Mouse (Mus musculus) embryonic facial prominence, embryonic 13.5 days (tissue): ENCODE results near the gene Tmem222. TPM values are rescaled to one million over a fixed set of nuclear protein-coding genes. Genes with fewer than 3 reads are reported as not detected.

Experiments used
- ATAC-seq: fragments of 200-750 bp; cut with Nextera tagmentation; 2 replicates; pipeline ENCODE4 v1.8.0; 2017; ENCODE audit warnings: low read depth; ENCODE audit not compliant: insufficient number of reproducible peaks, insufficient read depth, low FRiP score, low TSS enrichment
- H3K27ac ChIP-seq: fragments of 300-500 bp; sonication (generic); 2 replicates; pipeline ENCODE4 v1.5.1; 2015; ENCODE audit warnings: moderate library complexity, mild to moderate bottlenecking, inconsistent platforms
- H3K27me3 ChIP-seq: fragments of 300-500 bp; sonication (generic); 2 replicates; pipeline ENCODE4 v1.6.1; 2015; ENCODE audit warnings: mild to moderate bottlenecking, inconsistent platforms
- H3K36me3 ChIP-seq: fragments of 300-500 bp; sonication (generic); 2 replicates; pipeline ENCODE4 v1.6.1; 2015; ENCODE audit warnings: mild to moderate bottlenecking, inconsistent platforms
- H3K4me1 ChIP-seq: fragments of 300-500 bp; sonication (generic); 2 replicates; pipeline ENCODE4 v1.6.1; 2015; ENCODE audit warnings: inconsistent platforms
- H3K4me2 ChIP-seq: fragments of 300-500 bp; sonication (generic); 2 replicates; pipeline ENCODE4 v1.6.1; 2015; ENCODE audit warnings: moderate library complexity, mild to moderate bottlenecking, inconsistent platforms
- H3K4me3 ChIP-seq: fragments of 300-500 bp; sonication (generic); 2 replicates; pipeline ENCODE4 v1.5.1; 2015; ENCODE audit warnings: mild to moderate bottlenecking, inconsistent platforms
- H3K9ac ChIP-seq: fragments of 300-500 bp; sonication (generic); 2 replicates; pipeline ENCODE4 v1.6.1; 2015; ENCODE audit warnings: mild to moderate bottlenecking, inconsistent platforms
- H3K9me3 ChIP-seq: fragments of 300-500 bp; sonication (generic); 2 replicates; pipeline ENCODE4 v1.6.1; 2016; ENCODE audit warnings: inconsistent platforms
- WGBS: fragments of 180-500 bp; shearing (Covaris S2); methylation state at CpG from one replicate; pipeline ENCODE4 v1.1.7; 2015; ENCODE audit warnings: mixed read lengths; 5-methylcytosine and 5-hydroxymethylcytosine counted together
- polyA plus RNA-seq: library from polyadenylated mRNA; unstranded; fragments of >200 nt; fragmentation: Nextera tagmentation; extraction: Ambion mirVana; gene quantifications from 2 replicates; pipeline ENCODE4 v1.2.1, GENCODE M21; 2015

Tmem222 gene
- polyA plus RNA-seq, 1 experiment from 2014 or later, result 89.9 TPM

GRCm38 (mm10) chr4:133262882-133263281 is 14.7 kb downstream of the Tmem222 start, which contains the start of gene Sytl1:
Sytl1 (minus strand) TSS chr4:133263113.
- H3K4me2 ChIP-seq, result peak within 1 kb of the TSS; percentile 29
- no peak within 1 kb of the TSS for H3K4me3 ChIP-seq
- H3K27ac ChIP-seq, result peak within 1 kb of the TSS; percentile 12
- H3K36me3 ChIP-seq, result peaks cover 49% of the 10 kb centered on the region
- H3K9me3 ChIP-seq, result no peaks in the 10 kb centered on the region
- H3K4me1 ChIP-seq, result no peaks in the 10 kb centered on the region
- no peak for ATAC-seq
- peak within 1 kb of the TSS; percentile 40; the same call in 1 of the 2 replicates for H3K9ac ChIP-seq
- peaks cover 2% of the 10 kb centered on the region for H3K27me3 ChIP-seq
- WGBS, result 36% methylated on average over 7 of the region's 7 CpGs

GRCm38 (mm10) chr4:133262375-133262765 is 15.2 kb downstream of the Tmem222 start:
- 0 out of 2 replicates have a peak overlapping the region, but pooled peaks have one; percentile 40 for H3K9ac ChIP-seq
- H3K4me3 ChIP-seq, result no peak overlapping the region
- H3K9me3 ChIP-seq, result no peaks in the 10 kb centered on the region
- H3K27ac ChIP-seq, result peak overlapping the region; percentile 12
- WGBS, result 65% methylated on average over 7 of the region's 7 CpGs
- no peaks in the 10 kb centered on the region for H3K4me1 ChIP-seq
- H3K4me2 ChIP-seq, result peak overlapping the region; percentile 29
- ATAC-seq, result no peak; the same call in 1 of the 2 replicates
- H3K36me3 ChIP-seq, result peaks cover 44% of the 10 kb centered on the region
- peaks cover 7% of the 10 kb centered on the region for H3K27me3 ChIP-seq

GRCm38 (mm10) chr4:133261641-133262374 is 15.8 kb downstream of the Tmem222 start:
- WGBS, result 37% methylated on average over 10 of the region's 10 CpGs
- Histone ChIP-seq H3K9ac (0 out of 2 replicates have a peak overlapping the region, but pooled peaks have one; percentile 32), H3K4me2 (peak overlapping the region; percentile 29), H3K4me1 (peaks cover 3% of the 10 kb centered on the region; the same call in 1 of the 2 replicates), H3K9me3 (no peaks in the 10 kb centered on the region), H3K27ac (peak overlapping the region; percentile 12), H3K27me3 (peaks cover 12% of the 10 kb centered on the region), H3K36me3 (peaks cover 38% of the 10 kb centered on the region), H3K4me3 (no peak overlapping the region)
- ATAC-seq, result no peak

GRCm38 (mm10) chr4:133257798-133258408 is 19.7 kb downstream of the Tmem222 start:
- Histone ChIP-seq H3K9me3 (no peaks in the 10 kb centered on the region), H3K9ac (no peak overlapping the region), H3K36me3 (peaks cover under 1% of the 10 kb centered on the region; the same call in 1 of the 2 replicates), H3K4me3 (no peak overlapping the region), H3K4me1 (peaks cover 6% of the 10 kb centered on the region; the same call in 1 of the 2 replicates), H3K27me3 (peaks cover 46% of the 10 kb centered on the region), H3K27ac (no peak overlapping the region), H3K4me2 (no peak overlapping the region)
- 69% methylated on average over 12 of the region's 12 CpGs for WGBS
- ATAC-seq, result no peak

GRCm38 (mm10) chr4:133257230-133257629 is 20.4 kb downstream of the Tmem222 start:
- Histone ChIP-seq H3K4me1 (peaks cover 6% of the 10 kb centered on the region; the same call in 1 of the 2 replicates), H3K27me3 (peaks cover 53% of the 10 kb centered on the region), H3K36me3 (no peaks in the 10 kb centered on the region), H3K27ac (no peak overlapping the region), H3K9me3 (no peaks in the 10 kb centered on the region), H3K4me3 (0 out of 2 replicates have a peak overlapping the region, but pooled peaks have one; percentile 0), H3K4me2 (peak overlapping the region; percentile 17), H3K9ac (no peak overlapping the region)
- WGBS, result 26% methylated on average over 11 of the region's 12 CpGs
- ATAC-seq, result no peak

- no peak overlapping the region for H3K27ac ChIP-seq
- H3K9me3 ChIP-seq, result no peaks in the 10 kb centered on the region
- 17% methylated on average over 24 of the region's 24 CpGs for WGBS
- no peak overlapping the region for H3K9ac ChIP-seq
- no peaks in the 10 kb centered on the region for H3K36me3 ChIP-seq
- peaks cover 57% of the 10 kb centered on the region for H3K27me3 ChIP-seq
- H3K4me3 ChIP-seq, result 0 out of 2 replicates have a peak overlapping the region, but pooled peaks have one; percentile 0
- H3K4me2 ChIP-seq, result peak overlapping the region; percentile 17
- no peak for ATAC-seq
- peaks cover 6% of the 10 kb centered on the region; the same call in 1 of the 2 replicates for H3K4me1 ChIP-seq
Measured at GRCm38 (mm10) chr4:133256820-133257219, 20.8 kb downstream of the Tmem222 start.

- Histone ChIP-seq H3K36me3 (no peaks in the 10 kb centered on the region), H3K4me2 (no peak overlapping the region), H3K27me3 (peaks cover 71% of the 10 kb centered on the region), H3K27ac (no peak overlapping the region), H3K4me1 (peaks cover 20% of the 10 kb centered on the region), H3K9ac (no peak overlapping the region), H3K4me3 (no peak overlapping the region), H3K9me3 (no peaks in the 10 kb centered on the region)
- no peak for ATAC-seq
- WGBS, result 59% methylated on average over 6 of the region's 6 CpGs
Measured at GRCm38 (mm10) chr4:133255392-133255791, 22.2 kb downstream of the Tmem222 start.

GRCm38 (mm10) chr4:133253412-133253811 is 24.2 kb downstream of the Tmem222 start:
- peaks cover 20% of the 10 kb centered on the region for H3K4me1 ChIP-seq
- H3K9me3 ChIP-seq, result no peaks in the 10 kb centered on the region
- H3K4me3 ChIP-seq, result no peak overlapping the region
- no peaks in the 10 kb centered on the region for H3K36me3 ChIP-seq
- H3K27ac ChIP-seq, result no peak overlapping the region
- WGBS, result 83% methylated on average over 12 of the region's 12 CpGs
- no peak for ATAC-seq
- H3K27me3 ChIP-seq, result peaks cover 87% of the 10 kb centered on the region
- H3K9ac ChIP-seq, result no peak overlapping the region
- no peak overlapping the region for H3K4me2 ChIP-seq

- Histone ChIP-seq H3K4me3 (no peak overlapping the region), H3K9ac (0 out of 2 replicates have a peak overlapping the region, but pooled peaks have one; percentile 11), H3K27me3 (peaks cover 91% of the 10 kb centered on the region), H3K4me2 (peak overlapping the region; percentile 64), H3K9me3 (no peaks in the 10 kb centered on the region), H3K27ac (no peak overlapping the region), H3K36me3 (no peaks in the 10 kb centered on the region), H3K4me1 (peaks cover 20% of the 10 kb centered on the region)
- 25% methylated on average over 4 of the region's 4 CpGs for WGBS
- no peak for ATAC-seq
Measured at GRCm38 (mm10) chr4:133252089-133252488, 25.5 kb downstream of the Tmem222 start.

GRCm38 (mm10) chr4:133251214-133251613 is 26.4 kb downstream of the Tmem222 start:
- H3K9me3 ChIP-seq, result no peaks in the 10 kb centered on the region
- no peaks in the 10 kb centered on the region for H3K36me3 ChIP-seq
- peaks cover 91% of the 10 kb centered on the region for H3K27me3 ChIP-seq
- WGBS, result 1% methylated on average over 31 of the region's 31 CpGs
- H3K4me1 ChIP-seq, result peaks cover 14% of the 10 kb centered on the region
- H3K27ac ChIP-seq, result no peak overlapping the region
- no peak for ATAC-seq
- peak overlapping the region; percentile 41 for H3K4me3 ChIP-seq
- H3K9ac ChIP-seq, result peak overlapping the region; percentile 61
- H3K4me2 ChIP-seq, result peak overlapping the region; percentile 64

GRCm38 (mm10) chr4:133250609-133251008 is 27.0 kb downstream of the Tmem222 start:
- no peaks in the 10 kb centered on the region for H3K9me3 ChIP-seq
- peak overlapping the region; percentile 64 for H3K4me2 ChIP-seq
- H3K27me3 ChIP-seq, result peaks cover 91% of the 10 kb centered on the region
- H3K27ac ChIP-seq, result no peak overlapping the region
- peaks cover 14% of the 10 kb centered on the region for H3K4me1 ChIP-seq
- H3K9ac ChIP-seq, result peak overlapping the region; percentile 61
- H3K36me3 ChIP-seq, result no peaks in the 10 kb centered on the region
- WGBS, result under 1% methylated on average over 22 of the region's 22 CpGs
- no peak for ATAC-seq
- H3K4me3 ChIP-seq, result peak overlapping the region; percentile 41
